Mouse (Mus musculus): ENCODE data around the gene Uchl4.
A peak's percentile ranks its signal among the peaks of the same experiment; 100 is the strongest.
"Not testable (repeated sequence)": the region's sequence is repeated elsewhere in the genome, so short reads cannot be mapped to it uniquely, and the experiment has no call there.

Uchl4 gene

GRCm38 (mm10) chr9:64231171-64231570 lies 3.8 kb upstream of the Uchl4 start:
- DNase-seq (ENCODE audit: low spot score in 2 of 2), result no peak

GRCm38 (mm10) chr9:64231674-64232073 lies 3.3 kb upstream of the Uchl4 start:
- DNase-seq (ENCODE audit: low spot score in 2 of 2), result peak in 1 of 2 experiments; percentile 32

GRCm38 (mm10) chr9:64232257-64232957 lies 2.6 kb upstream of the Uchl4 start:
- peak in 1 of 2 experiments; percentile 53 for DNase-seq (ENCODE audit: low spot score in 2 of 2)

GRCm38 (mm10) chr9:64233656-64234055 lies 1.3 kb upstream of the Uchl4 start:
- no peak for DNase-seq (ENCODE audit: low spot score in 2 of 2)

GRCm38 (mm10) chr9:64236056-64236455 lies 1.1 kb downstream of the Uchl4 start:
- no peak for DNase-seq (ENCODE audit: low spot score in 2 of 2)

- DNase-seq (ENCODE audit: low spot score in 2 of 2), result no peak
Observed at GRCm38 (mm10) chr9:64240116-64240515, 5.1 kb downstream of the Uchl4 start.

GRCm38 (mm10) chr9:64240681-64241080 lies 5.7 kb downstream of the Uchl4 start:
- no peak for DNase-seq (ENCODE audit: low spot score in 2 of 2)

GRCm38 (mm10) chr9:64242381-64242831 lies 7.4 kb downstream of the Uchl4 start:
- DNase-seq (ENCODE audit: low spot score in 2 of 2), result no peak

GRCm38 (mm10) chr9:64249371-64249770 lies 14.4 kb downstream of the Uchl4 start:
- DNase-seq (ENCODE audit: low spot score in 2 of 2), result no peak

GRCm38 (mm10) chr9:64250111-64250730 lies 15.2 kb downstream of the Uchl4 start:
- DNase-seq (ENCODE audit: low spot score in 2 of 2), result no peak

GRCm38 (mm10) chr9:64252591-64253020 lies 17.6 kb downstream of the Uchl4 start:
- no peak for DNase-seq (ENCODE audit: low spot score in 2 of 2)

- peak; percentile 97 to 100 for DNase-seq (ENCODE audit: low spot score in 2 of 2)
Observed at GRCm38 (mm10) chr9:64253021-64253904, 18.3 kb downstream of the Uchl4 start, which contains the start of gene Map2k1. Map2k1 (minus strand) TSS chr9:64253631.

GRCm38 (mm10) chr9:64255422-64255821 lies 20.4 kb downstream of the Uchl4 start:
- DNase-seq (ENCODE audit: low spot score in 2 of 2), result no peak

- DNase-seq (ENCODE audit: low spot score in 2 of 2), result no peak
Observed at GRCm38 (mm10) chr9:64256204-64256603, 21.2 kb downstream of the Uchl4 start.

GRCm38 (mm10) chr9:64259906-64260305 lies 24.9 kb downstream of the Uchl4 start:
- no peak for DNase-seq (ENCODE audit: low spot score in 2 of 2)

GRCm38 (mm10) chr9:64261023-64261422 lies 26.0 kb downstream of the Uchl4 start:
- DNase-seq (ENCODE audit: low spot score in 2 of 2), result no peak

GRCm38 (mm10) chr9:64264813-64265212 lies 29.8 kb downstream of the Uchl4 start:
- DNase-seq (ENCODE audit: low spot score in 2 of 2), result no peak

GRCm38 (mm10) chr9:64267231-64267630 lies 32.2 kb downstream of the Uchl4 start:
- no peak for DNase-seq (ENCODE audit: low spot score in 2 of 2)

- no peak for DNase-seq (ENCODE audit: low spot score in 2 of 2)
Observed at GRCm38 (mm10) chr9:64268196-64268595, 33.2 kb downstream of the Uchl4 start.

GRCm38 (mm10) chr9:64268836-64269235 lies 33.8 kb downstream of the Uchl4 start:
- not testable (repeated sequence) for DNase-seq (ENCODE audit: low spot score in 2 of 2)

GRCm38 (mm10) chr9:64271249-64271648 lies 36.2 kb downstream of the Uchl4 start:
- DNase-seq (ENCODE audit: low spot score in 2 of 2), result no peak

GRCm38 (mm10) chr9:64272611-64273010 lies 37.6 kb downstream of the Uchl4 start:
- peak in 1 of 2 experiments; percentile 60 for DNase-seq (ENCODE audit: low spot score in 2 of 2)
